Mouse (Mus musculus): ENCODE results near the gene Atf3. TPM values are rescaled to one million over a fixed set of nuclear protein-coding genes. Genes with fewer than 3 reads are reported as not detected.

Gene Atf3
- polyA plus RNA-seq, 1 experiment from 2014 or later = 4.3 TPM

DNA sequence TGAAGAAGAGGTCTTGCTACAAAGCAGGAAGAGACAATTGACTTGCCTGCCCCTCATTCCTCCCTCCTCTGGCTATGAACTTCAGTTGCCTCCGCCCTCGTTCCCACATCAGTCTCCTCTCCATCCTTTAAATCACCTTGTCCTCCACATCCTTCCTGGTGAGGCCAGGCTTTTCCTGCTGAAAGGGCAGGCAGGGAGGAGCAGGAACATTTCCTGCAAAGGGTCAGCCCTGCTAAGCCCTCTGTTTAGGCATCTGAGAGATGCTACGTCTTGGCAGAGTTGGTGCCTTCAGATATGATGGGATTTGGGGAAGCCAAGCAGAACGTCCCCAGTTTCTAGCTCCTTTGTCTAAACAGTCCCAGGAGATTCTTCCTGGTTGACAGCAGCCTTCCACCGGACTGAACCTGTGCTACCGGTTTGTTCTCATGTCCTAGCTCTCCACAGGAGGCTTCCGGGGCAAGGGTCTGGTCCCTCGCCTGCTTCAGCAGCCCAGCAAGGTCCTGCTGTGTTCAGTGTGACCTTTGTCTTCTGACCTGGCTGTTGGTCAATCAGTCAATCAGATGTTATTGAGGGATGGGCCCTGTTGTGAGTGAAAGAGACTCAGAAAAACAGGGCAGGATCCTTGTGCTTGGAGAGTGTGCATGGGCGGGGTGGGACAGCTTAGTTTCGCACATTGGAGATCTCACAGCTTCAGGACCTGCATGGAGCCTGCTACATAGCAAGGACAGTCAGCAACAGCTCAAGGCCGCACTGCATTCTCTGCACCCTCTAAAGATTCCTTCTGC is 38.9 kb upstream of the Atf3 start:
- ATAC-seq (ENCODE audit: low read depth) = no peak

DNA sequence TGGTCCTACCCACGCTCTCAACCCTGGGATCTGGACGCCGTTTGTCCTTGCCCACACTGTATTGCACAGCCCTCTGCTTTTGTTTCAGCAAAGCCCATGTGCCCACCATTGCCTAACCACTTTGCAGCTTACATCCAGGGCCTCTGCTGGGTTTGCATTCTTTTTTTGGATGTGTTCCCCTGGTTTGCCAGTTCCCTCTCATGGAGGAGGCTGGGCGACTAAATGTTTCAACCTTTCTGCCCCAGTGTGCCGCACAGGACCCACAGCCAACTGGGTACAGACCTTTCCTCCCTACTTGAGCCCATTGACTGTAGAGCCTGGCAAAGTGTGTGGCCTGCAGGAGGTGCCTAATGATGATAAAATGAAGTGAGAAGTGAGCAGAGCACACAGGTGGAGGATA is 38.3 kb upstream of the Atf3 start:
- H3K27ac ChIP-seq (ENCODE audit: low read length) = peak overlapping the region; percentile 43; the same call in 1 of the 2 replicates
- H3K9me3 ChIP-seq (ENCODE audit: control insufficient read depth, low read length) = no peaks in the 10 kb centered on the region
- no peak overlapping the region for H3K4me3 ChIP-seq (ENCODE audit: low read length)
- ATAC-seq (ENCODE audit: low read depth) = no peak
- no peak overlapping the region for H3K4me2 ChIP-seq (ENCODE audit: low read depth, low read length)
- H3K36me3 ChIP-seq (ENCODE audit: control insufficient read depth, insufficient read depth, low read length) = no peaks in the 10 kb centered on the region
- H3K4me1 ChIP-seq (replicated peaks; ENCODE audit: control insufficient read depth, insufficient read depth, low read length) = peaks cover 19% of the 10 kb centered on the region
- peaks cover 2% of the 10 kb centered on the region; the same call in 1 of the 2 replicates for H3K27me3 ChIP-seq (ENCODE audit: control insufficient read depth, insufficient read depth, low read depth, low read length)
- WGBS = 80% methylated on average over 5 of the region's 5 CpGs
- H3K9ac ChIP-seq (ENCODE audit: low read length) = no peak overlapping the region

More for the DNA sequence above, 38.9 kb upstream of the Atf3 start:
- Histone ChIP-seq H3K4me1 (replicated peaks; ENCODE audit: control insufficient read depth, insufficient read depth, low read length) (peaks cover 19% of the 10 kb centered on the region), H3K9ac (ENCODE audit: low read length) (no peak overlapping the region), H3K4me2 (ENCODE audit: low read depth, low read length) (no peak overlapping the region), H3K4me3 (ENCODE audit: low read length) (no peak overlapping the region), H3K27me3 (ENCODE audit: control insufficient read depth, insufficient read depth, low read depth, low read length) (peaks cover 2% of the 10 kb centered on the region; the same call in 1 of the 2 replicates), H3K36me3 (ENCODE audit: control insufficient read depth, insufficient read depth, low read length) (no peaks in the 10 kb centered on the region), H3K27ac (ENCODE audit: low read length) (peak overlapping the region; percentile 43; the same call in 1 of the 2 replicates), H3K9me3 (ENCODE audit: control insufficient read depth, low read length) (no peaks in the 10 kb centered on the region)
- 48% methylated on average over 11 of the region's 11 CpGs for WGBS

GRCm38 (mm10) chr1:191254448-191254847 is 36.6 kb upstream of the Atf3 start:
- Histone ChIP-seq H3K4me3 (ENCODE audit: low read length) (no peak overlapping the region), H3K27ac (ENCODE audit: low read length) (no peak overlapping the region; the same call in 1 of the 2 replicates), H3K4me1 (replicated peaks; ENCODE audit: control insufficient read depth, insufficient read depth, low read length) (peaks cover 19% of the 10 kb centered on the region), H3K36me3 (ENCODE audit: control insufficient read depth, insufficient read depth, low read length) (no peaks in the 10 kb centered on the region), H3K27me3 (ENCODE audit: control insufficient read depth, insufficient read depth, low read depth, low read length) (peaks cover 2% of the 10 kb centered on the region; the same call in 1 of the 2 replicates), H3K9ac (ENCODE audit: low read length) (no peak overlapping the region), H3K9me3 (ENCODE audit: control insufficient read depth, low read length) (no peaks in the 10 kb centered on the region), H3K4me2 (ENCODE audit: low read depth, low read length) (no peak overlapping the region)
- WGBS = 24% methylated on average over 5 of the region's 5 CpGs
- peak; percentile 98 for ATAC-seq (ENCODE audit: low read depth)

- no peak for ATAC-seq (ENCODE audit: low read depth)
- no peak overlapping the region for H3K4me3 ChIP-seq (ENCODE audit: low read length)
- H3K27ac ChIP-seq (ENCODE audit: low read length) = no peak overlapping the region
- no peak overlapping the region for H3K4me2 ChIP-seq (ENCODE audit: low read depth, low read length)
- peaks cover 2% of the 10 kb centered on the region; the same call in 1 of the 2 replicates for H3K27me3 ChIP-seq (ENCODE audit: control insufficient read depth, insufficient read depth, low read depth, low read length)
- H3K4me1 ChIP-seq (replicated peaks; ENCODE audit: control insufficient read depth, insufficient read depth, low read length) = peaks cover 19% of the 10 kb centered on the region
- no peak overlapping the region for H3K9ac ChIP-seq (ENCODE audit: low read length)
- 78% methylated on average over 1 of the region's 1 CpGs for WGBS
- no peaks in the 10 kb centered on the region for H3K9me3 ChIP-seq (ENCODE audit: control insufficient read depth, low read length)
- no peaks in the 10 kb centered on the region for H3K36me3 ChIP-seq (ENCODE audit: control insufficient read depth, insufficient read depth, low read length)
Measured at GRCm38 (mm10) chr1:191253636-191254035, 35.8 kb upstream of the Atf3 start.

DNA sequence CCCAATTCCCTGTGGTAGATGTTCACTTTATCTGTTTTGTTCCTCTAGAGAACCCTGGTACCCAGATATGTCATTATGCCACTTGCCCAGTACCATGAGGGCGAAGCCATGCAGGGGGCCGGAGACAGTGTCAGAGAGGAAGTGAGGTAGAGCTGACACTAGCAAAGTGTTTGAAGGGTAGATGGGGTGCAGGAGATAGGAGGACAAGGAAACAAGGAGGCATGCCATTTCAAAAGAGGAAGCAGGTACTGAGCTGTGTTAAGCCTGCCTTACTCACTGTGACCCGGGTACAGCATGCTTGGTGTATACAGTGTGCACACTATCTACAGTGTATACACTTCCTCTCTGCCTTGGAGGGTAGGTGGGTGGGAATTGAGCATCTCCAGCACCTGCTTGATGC is 32.1 kb upstream of the Atf3 start:
- H3K4me1 ChIP-seq (replicated peaks; ENCODE audit: control insufficient read depth, insufficient read depth, low read length) = peaks cover 7% of the 10 kb centered on the region; the same call in 1 of the 2 replicates
- no peak overlapping the region for H3K4me2 ChIP-seq (ENCODE audit: low read depth, low read length)
- no peaks in the 10 kb centered on the region for H3K27me3 ChIP-seq (ENCODE audit: control insufficient read depth, insufficient read depth, low read depth, low read length)
- 85% methylated on average over 3 of the region's 3 CpGs for WGBS
- no peak for ATAC-seq (ENCODE audit: low read depth)
- 0 out of 2 replicates have a peak, but pooled peaks cover 3% of the 10 kb centered on the region for H3K9me3 ChIP-seq (ENCODE audit: control insufficient read depth, low read length)
- H3K4me3 ChIP-seq (ENCODE audit: low read length) = no peak overlapping the region
- H3K9ac ChIP-seq (ENCODE audit: low read length) = no peak overlapping the region
- H3K36me3 ChIP-seq (ENCODE audit: control insufficient read depth, insufficient read depth, low read length) = no peaks in the 10 kb centered on the region
- no peak overlapping the region for H3K27ac ChIP-seq (ENCODE audit: low read length)

GRCm38 (mm10) chr1:191248423-191248822 is 30.6 kb upstream of the Atf3 start:
- Histone ChIP-seq H3K9me3 (ENCODE audit: control insufficient read depth, low read length) (0 out of 2 replicates have a peak, but pooled peaks cover 3% of the 10 kb centered on the region), H3K27ac (ENCODE audit: low read length) (no peak overlapping the region), H3K4me2 (ENCODE audit: low read depth, low read length) (no peak overlapping the region), H3K36me3 (ENCODE audit: control insufficient read depth, insufficient read depth, low read length) (no peaks in the 10 kb centered on the region), H3K27me3 (ENCODE audit: control insufficient read depth, insufficient read depth, low read depth, low read length) (no peaks in the 10 kb centered on the region), H3K4me3 (ENCODE audit: low read length) (no peak overlapping the region), H3K9ac (ENCODE audit: low read length) (no peak overlapping the region), H3K4me1 (replicated peaks; ENCODE audit: control insufficient read depth, insufficient read depth, low read length) (no peaks in the 10 kb centered on the region)
- ATAC-seq (ENCODE audit: low read depth) = no peak
- 64% methylated on average over 1 of the region's 1 CpGs for WGBS

DNA sequence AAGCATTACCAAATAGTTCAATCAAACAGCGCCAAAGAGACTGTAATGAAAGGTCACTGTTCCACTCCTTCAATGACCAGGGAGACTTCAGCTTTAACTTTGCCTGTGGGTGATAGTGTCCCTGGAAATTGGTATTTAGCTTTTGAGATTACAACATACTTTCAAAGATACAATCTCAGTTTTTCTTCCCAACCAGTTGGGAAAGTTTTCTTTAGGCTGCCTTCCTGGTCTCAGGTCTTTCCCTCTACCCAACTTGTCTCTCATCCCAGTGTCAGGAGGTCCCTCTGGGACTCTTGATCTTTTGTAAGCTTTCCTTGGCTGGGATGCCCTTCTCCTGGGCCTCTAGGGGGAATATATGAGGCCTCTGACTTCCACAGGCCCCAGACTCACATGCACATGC is 29.7 kb upstream of the Atf3 start:
- H3K4me2 ChIP-seq (ENCODE audit: low read depth, low read length) = no peak overlapping the region
- no peak for ATAC-seq (ENCODE audit: low read depth)
- no peaks in the 10 kb centered on the region for H3K4me1 ChIP-seq (replicated peaks; ENCODE audit: control insufficient read depth, insufficient read depth, low read length)
- H3K4me3 ChIP-seq (ENCODE audit: low read length) = no peak overlapping the region
- H3K27ac ChIP-seq (ENCODE audit: low read length) = no peak overlapping the region
- H3K9me3 ChIP-seq (ENCODE audit: control insufficient read depth, low read length) = 0 out of 2 replicates have a peak, but pooled peaks cover 3% of the 10 kb centered on the region
- no peak overlapping the region for H3K9ac ChIP-seq (ENCODE audit: low read length)
- H3K27me3 ChIP-seq (ENCODE audit: control insufficient read depth, insufficient read depth, low read depth, low read length) = no peaks in the 10 kb centered on the region
- WGBS = 96% methylated on average over 1 of the region's 1 CpGs
- no peaks in the 10 kb centered on the region for H3K36me3 ChIP-seq (ENCODE audit: control insufficient read depth, insufficient read depth, low read length)

GRCm38 (mm10) chr1:191243855-191244254 is 26.0 kb upstream of the Atf3 start:
- 0 out of 2 replicates have a peak, but pooled peaks cover 3% of the 10 kb centered on the region for H3K9me3 ChIP-seq (ENCODE audit: control insufficient read depth, low read length)
- ATAC-seq (ENCODE audit: low read depth) = no peak
- no peaks in the 10 kb centered on the region for H3K36me3 ChIP-seq (ENCODE audit: control insufficient read depth, insufficient read depth, low read length)
- WGBS = 92% methylated on average over 4 of the region's 4 CpGs
- no peak overlapping the region for H3K9ac ChIP-seq (ENCODE audit: low read length)
- H3K27ac ChIP-seq (ENCODE audit: low read length) = no peak overlapping the region
- no peaks in the 10 kb centered on the region for H3K27me3 ChIP-seq (ENCODE audit: control insufficient read depth, insufficient read depth, low read depth, low read length)
- no peaks in the 10 kb centered on the region for H3K4me1 ChIP-seq (replicated peaks; ENCODE audit: control insufficient read depth, insufficient read depth, low read length)
- no peak overlapping the region for H3K4me2 ChIP-seq (ENCODE audit: low read depth, low read length)
- no peak overlapping the region for H3K4me3 ChIP-seq (ENCODE audit: low read length)

DNA sequence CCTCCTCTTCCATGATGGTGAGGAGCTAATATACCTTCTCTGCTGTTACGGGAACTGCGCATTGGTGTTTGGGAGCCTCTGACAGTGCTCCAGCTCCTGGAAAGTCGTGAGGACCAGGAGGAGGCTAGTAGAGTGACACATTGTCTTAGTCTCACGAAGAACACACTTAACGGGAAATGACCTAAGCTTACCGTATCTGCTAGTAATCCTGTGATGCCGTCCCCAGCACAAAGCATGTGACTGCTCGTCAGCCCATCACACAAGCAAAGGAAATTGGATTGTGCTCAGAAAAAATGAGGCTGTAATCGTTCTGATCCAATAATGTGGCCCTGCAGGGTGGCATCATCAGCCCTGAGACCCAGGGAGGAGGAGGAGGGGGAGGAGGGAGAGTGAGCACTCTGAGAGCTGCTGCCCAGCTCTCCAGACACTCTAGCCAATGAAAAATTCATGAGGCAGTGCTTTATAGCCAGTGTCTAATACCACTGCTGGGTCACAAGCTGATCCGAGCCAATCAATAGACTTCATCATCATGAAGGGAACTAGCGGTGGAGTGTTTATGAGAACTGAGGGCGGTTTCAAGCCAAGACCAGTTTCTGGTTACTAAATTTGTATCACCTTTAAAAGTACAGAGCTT is 24.3 kb upstream of the Atf3 start:
- no peak overlapping the region for H3K9ac ChIP-seq (ENCODE audit: low read length)
- H3K4me3 ChIP-seq (ENCODE audit: low read length) = no peak overlapping the region
- H3K36me3 ChIP-seq (ENCODE audit: control insufficient read depth, insufficient read depth, low read length) = no peaks in the 10 kb centered on the region
- WGBS = 72% methylated on average over 12 of the region's 12 CpGs
- no peak for ATAC-seq (ENCODE audit: low read depth)
- no peaks in the 10 kb centered on the region for H3K27me3 ChIP-seq (ENCODE audit: control insufficient read depth, insufficient read depth, low read depth, low read length)
- H3K27ac ChIP-seq (ENCODE audit: low read length) = no peak overlapping the region
- H3K4me1 ChIP-seq (replicated peaks; ENCODE audit: control insufficient read depth, insufficient read depth, low read length) = no peaks in the 10 kb centered on the region
- H3K4me2 ChIP-seq (ENCODE audit: low read depth, low read length) = no peak overlapping the region
- H3K9me3 ChIP-seq (ENCODE audit: control insufficient read depth, low read length) = 0 out of 2 replicates have a peak, but pooled peaks cover 3% of the 10 kb centered on the region
